Mouse (Mus musculus): ENCODE results near the gene Dhrs9. TPM values are rescaled to one million over a fixed set of nuclear protein-coding genes. Genes with fewer than 3 reads are reported as not detected.
A peak's percentile ranks its signal among the peaks of the same experiment; 100 is the strongest.

Gene Dhrs9
- polyA plus RNA-seq, 1 experiment: 0.22 TPM

- no peak for DNase-seq
- Histone ChIP-seq H3K4me1 (replicated peaks; ENCODE audit: control insufficient read depth, insufficient read depth, low read length) (no peaks in the 10 kb centered on the region), H3K27me3 (ENCODE audit: control insufficient read depth, insufficient read depth, low read length) (no peaks in the 10 kb centered on the region), H3K4me3 (ENCODE audit: control insufficient read depth, insufficient read depth, low read length) (no peak overlapping the region), H3K36me3 (ENCODE audit: control insufficient read depth, insufficient read depth, low read length) (no peaks in the 10 kb centered on the region), H3K27ac (ENCODE audit: control insufficient read depth, insufficient read depth, low read length) (no peak overlapping the region)
- 60% methylated on average over 10 of the region's 10 CpGs for WGBS
- TF ChIP-seq POLR2A (IDR thresholded peaks at IDR 0.05; ENCODE audit: control insufficient read depth, extremely low read depth, insufficient read depth, low read length, poor library complexity): no peak
Observed at GRCm38 (mm10) chr2:69414539-69414938, 34.3 kb downstream of the Dhrs9 start.

- DNase-seq: no peak
Observed at GRCm38 (mm10) chr2:69415070-69415469, 34.8 kb downstream of the Dhrs9 start.

GRCm38 (mm10) chr2:69418294-69418881 lies 38.1 kb downstream of the Dhrs9 start:
- Histone ChIP-seq H3K4me1 (replicated peaks; ENCODE audit: control insufficient read depth, insufficient read depth, low read length) (no peaks in the 10 kb centered on the region), H3K27ac (ENCODE audit: control insufficient read depth, insufficient read depth, low read length) (no peak overlapping the region), H3K4me3 (ENCODE audit: control insufficient read depth, insufficient read depth, low read length) (no peak overlapping the region), H3K27me3 (ENCODE audit: control insufficient read depth, insufficient read depth, low read length) (no peaks in the 10 kb centered on the region), H3K36me3 (ENCODE audit: control insufficient read depth, insufficient read depth, low read length) (no peaks in the 10 kb centered on the region)
- no peak for DNase-seq
- no peak for TF ChIP-seq CTCF (IDR thresholded peaks at IDR 0.05; ENCODE audit: borderline replicate concordance, control insufficient read depth, extremely low read depth, insufficient read depth, low read length, poor library complexity)
- no peak for TF ChIP-seq POLR2A (IDR thresholded peaks at IDR 0.05; ENCODE audit: control insufficient read depth, extremely low read depth, insufficient read depth, low read length, poor library complexity)
- 71% methylated on average over 11 of the region's 11 CpGs for WGBS

More at GRCm38 (mm10) chr2:69415070-69415469, 34.8 kb downstream of the Dhrs9 start:
- Histone ChIP-seq H3K36me3 (ENCODE audit: control insufficient read depth, insufficient read depth, low read length) (no peaks in the 10 kb centered on the region), H3K27ac (ENCODE audit: control insufficient read depth, insufficient read depth, low read length) (no peak overlapping the region), H3K4me3 (ENCODE audit: control insufficient read depth, insufficient read depth, low read length) (no peak overlapping the region), H3K4me1 (replicated peaks; ENCODE audit: control insufficient read depth, insufficient read depth, low read length) (no peaks in the 10 kb centered on the region), H3K27me3 (ENCODE audit: control insufficient read depth, insufficient read depth, low read length) (no peaks in the 10 kb centered on the region)
- 4% methylated on average over 6 of the region's 6 CpGs for WGBS
- TF ChIP-seq CTCF (IDR thresholded peaks at IDR 0.05; ENCODE audit: borderline replicate concordance, control insufficient read depth, extremely low read depth, insufficient read depth, low read length, poor library complexity): no peak
- no peak for TF ChIP-seq POLR2A (IDR thresholded peaks at IDR 0.05; ENCODE audit: control insufficient read depth, extremely low read depth, insufficient read depth, low read length, poor library complexity)

GRCm38 (mm10) chr2:69424829-69425228 lies 44.6 kb downstream of the Dhrs9 start:
- WGBS: 89% methylated on average over 5 of the region's 5 CpGs
- no peak overlapping the region for H3K4me3 ChIP-seq (ENCODE audit: control insufficient read depth, insufficient read depth, low read length)
- H3K36me3 ChIP-seq (ENCODE audit: control insufficient read depth, insufficient read depth, low read length): no peaks in the 10 kb centered on the region
- no peak for TF ChIP-seq CTCF (IDR thresholded peaks at IDR 0.05; ENCODE audit: borderline replicate concordance, control insufficient read depth, extremely low read depth, insufficient read depth, low read length, poor library complexity)
- no peak overlapping the region for H3K27ac ChIP-seq (ENCODE audit: control insufficient read depth, insufficient read depth, low read length)
- H3K27me3 ChIP-seq (ENCODE audit: control insufficient read depth, insufficient read depth, low read length): no peaks in the 10 kb centered on the region
- DNase-seq: no peak
- H3K4me1 ChIP-seq (replicated peaks; ENCODE audit: control insufficient read depth, insufficient read depth, low read length): no peaks in the 10 kb centered on the region

GRCm38 (mm10) chr2:69426081-69426480 lies 45.8 kb downstream of the Dhrs9 start:
- DNase-seq: no peak
- H3K36me3 ChIP-seq (ENCODE audit: control insufficient read depth, insufficient read depth, low read length): no peaks in the 10 kb centered on the region
- no peak for TF ChIP-seq CTCF (IDR thresholded peaks at IDR 0.05; ENCODE audit: borderline replicate concordance, control insufficient read depth, extremely low read depth, insufficient read depth, low read length, poor library complexity)
- no peak for TF ChIP-seq POLR2A (IDR thresholded peaks at IDR 0.05; ENCODE audit: control insufficient read depth, extremely low read depth, insufficient read depth, low read length, poor library complexity)
- H3K27me3 ChIP-seq (ENCODE audit: control insufficient read depth, insufficient read depth, low read length): no peaks in the 10 kb centered on the region
- H3K27ac ChIP-seq (ENCODE audit: control insufficient read depth, insufficient read depth, low read length): no peak overlapping the region
- no peak overlapping the region for H3K4me3 ChIP-seq (ENCODE audit: control insufficient read depth, insufficient read depth, low read length)
- no peaks in the 10 kb centered on the region for H3K4me1 ChIP-seq (replicated peaks; ENCODE audit: control insufficient read depth, insufficient read depth, low read length)
- 88% methylated on average over 1 of the region's 1 CpGs for WGBS

GRCm38 (mm10) chr2:69427141-69427540 lies 46.9 kb downstream of the Dhrs9 start:
- DNase-seq: no peak
- no peak overlapping the region for H3K4me3 ChIP-seq (ENCODE audit: control insufficient read depth, insufficient read depth, low read length)
- H3K36me3 ChIP-seq (ENCODE audit: control insufficient read depth, insufficient read depth, low read length): no peaks in the 10 kb centered on the region
- no peak for TF ChIP-seq POLR2A (IDR thresholded peaks at IDR 0.05; ENCODE audit: control insufficient read depth, extremely low read depth, insufficient read depth, low read length, poor library complexity)
- no peak for TF ChIP-seq CTCF (IDR thresholded peaks at IDR 0.05; ENCODE audit: borderline replicate concordance, control insufficient read depth, extremely low read depth, insufficient read depth, low read length, poor library complexity)
- H3K27ac ChIP-seq (ENCODE audit: control insufficient read depth, insufficient read depth, low read length): no peak overlapping the region
- no peaks in the 10 kb centered on the region for H3K27me3 ChIP-seq (ENCODE audit: control insufficient read depth, insufficient read depth, low read length)
- H3K4me1 ChIP-seq (replicated peaks; ENCODE audit: control insufficient read depth, insufficient read depth, low read length): no peaks in the 10 kb centered on the region
- 93% methylated on average over 10 of the region's 10 CpGs for WGBS

- Histone ChIP-seq H3K4me3 (ENCODE audit: control insufficient read depth, insufficient read depth, low read length) (no peak overlapping the region), H3K36me3 (ENCODE audit: control insufficient read depth, insufficient read depth, low read length) (no peaks in the 10 kb centered on the region), H3K27ac (ENCODE audit: control insufficient read depth, insufficient read depth, low read length) (no peak overlapping the region), H3K4me1 (replicated peaks; ENCODE audit: control insufficient read depth, insufficient read depth, low read length) (no peaks in the 10 kb centered on the region), H3K27me3 (ENCODE audit: control insufficient read depth, insufficient read depth, low read length) (no peaks in the 10 kb centered on the region)
- 35% methylated on average over 3 of the region's 3 CpGs for WGBS
- TF ChIP-seq CTCF (IDR thresholded peaks at IDR 0.05; ENCODE audit: borderline replicate concordance, control insufficient read depth, extremely low read depth, insufficient read depth, low read length, poor library complexity): no peak
- no peak for TF ChIP-seq POLR2A (IDR thresholded peaks at IDR 0.05; ENCODE audit: control insufficient read depth, extremely low read depth, insufficient read depth, low read length, poor library complexity)
- peak; percentile 55 for DNase-seq
Observed at GRCm38 (mm10) chr2:69428116-69428515, 47.9 kb downstream of the Dhrs9 start.

All from thymus, adult 2 months (tissue).